Mouse (Mus musculus): ENCODE data around the gene B230118H07Rik.
"Not testable (repeated sequence)": the region's sequence is repeated elsewhere in the genome, so short reads cannot be mapped to it uniquely, and the experiment has no call there.

DNA sequence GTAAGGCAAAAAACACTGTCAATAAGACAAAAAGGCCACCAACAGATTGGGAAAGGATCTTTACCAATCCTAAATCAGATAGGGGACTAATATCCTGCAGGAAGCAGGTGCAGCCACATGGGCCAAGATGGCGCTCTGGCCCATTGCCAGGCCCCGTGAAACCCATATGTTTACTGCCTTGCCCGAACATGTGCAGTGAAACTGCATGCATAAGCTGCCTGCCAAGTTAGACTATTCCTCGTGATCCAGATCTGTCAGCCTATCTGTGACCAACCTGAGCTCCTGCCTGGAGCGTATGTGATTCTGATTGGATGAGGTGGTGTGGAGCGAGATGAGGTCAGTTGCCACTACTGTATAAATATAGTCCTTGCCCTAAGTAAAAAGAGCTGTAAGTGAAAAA, 112.4 kb downstream of the B230118H07Rik start:
- TF ChIP-seq CTCF, POLR2A (IDR thresholded peaks at IDR 0.05; ENCODE audit: insufficient read depth, low read depth, low read length): not testable (repeated sequence)
